Mouse (Mus musculus): ENCODE results near the gene Vegfa. TPM values are rescaled to one million over a fixed set of nuclear protein-coding genes. Genes with fewer than 3 reads are reported as not detected.
A peak's percentile ranks its signal among the peaks of the same experiment; 100 is the strongest.

Gene Vegfa
- total and polyA plus RNA-seq, 2 experiments = 120 to 288 TPM

DNA sequence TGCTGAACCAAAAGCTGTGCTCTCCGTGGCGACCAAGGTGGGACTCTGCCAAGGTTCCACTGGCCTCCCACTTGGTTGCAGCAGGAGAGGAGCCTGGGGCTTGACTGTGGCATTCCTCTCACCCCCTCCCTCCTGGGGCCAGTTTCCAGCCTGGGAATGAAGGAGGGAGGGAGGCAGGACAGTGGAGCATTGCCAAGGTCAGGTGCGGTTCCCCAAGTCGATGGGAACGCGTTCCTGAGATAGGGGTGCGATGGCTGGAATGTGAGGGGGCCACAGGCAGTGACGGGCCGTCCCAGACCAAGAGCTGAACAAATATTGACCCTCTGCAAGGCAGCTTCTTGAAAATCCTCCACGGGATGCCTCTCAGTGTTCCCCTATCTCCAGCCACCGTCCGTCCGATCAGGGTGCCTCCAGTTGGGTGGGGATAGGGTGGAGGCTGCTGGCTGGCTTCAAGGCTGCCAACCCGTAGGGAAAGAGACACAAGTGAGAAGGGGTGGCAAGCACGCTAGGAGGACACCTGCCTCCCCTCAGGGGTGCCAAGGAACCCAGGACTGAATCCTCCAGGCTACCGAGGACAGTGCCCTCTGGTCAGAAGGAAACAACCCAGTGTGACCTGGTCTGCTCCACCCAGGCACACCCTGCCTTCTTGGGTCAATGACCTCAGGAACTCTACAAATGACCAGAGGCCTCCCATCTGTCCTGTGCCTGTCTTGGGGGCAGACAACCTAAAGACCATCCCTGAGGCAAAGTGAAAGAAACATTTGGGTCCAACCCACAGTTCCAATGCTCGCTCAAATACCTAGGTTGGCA is 61.2 kb downstream of the Vegfa start:
- Histone ChIP-seq H3K27ac (replicated peaks; ENCODE audit: insufficient read depth, low read depth, low read length) (no peak overlapping the region), H3K9ac (ENCODE audit: low read depth, low read length) (0 out of 2 replicates have a peak overlapping the region, but pooled peaks have one; percentile 5), H3K27me3 (ENCODE audit: control insufficient read depth, insufficient read depth, low read length) (no peaks in the 10 kb centered on the region), H3K36me3 (ENCODE audit: control insufficient read depth, insufficient read depth, low read length) (no peaks in the 10 kb centered on the region), H3K79me2 (ENCODE audit: control insufficient read depth, insufficient read depth, low read length) (no peaks in the 10 kb centered on the region), H3K4me1 (ENCODE audit: control insufficient read depth, insufficient read depth, low read length) (peaks cover 19% of the 10 kb centered on the region), H3K4me3 (ENCODE audit: insufficient read depth, low read depth, low read length) (no peak overlapping the region)
- 43% methylated on average over 17 of the region's 17 CpGs for WGBS
- DNase-seq (ENCODE audit: extremely low read depth, low read depth, low spot score) = peak; percentile 53
- no peak for TF ChIP-seq CTCF (IDR thresholded peaks at IDR 0.05; ENCODE audit: low read depth, low read length)
- TF ChIP-seq POLR2A (IDR thresholded peaks at IDR 0.05; ENCODE audit: extremely low read depth, insufficient read depth, low read length) = no peak

DNA sequence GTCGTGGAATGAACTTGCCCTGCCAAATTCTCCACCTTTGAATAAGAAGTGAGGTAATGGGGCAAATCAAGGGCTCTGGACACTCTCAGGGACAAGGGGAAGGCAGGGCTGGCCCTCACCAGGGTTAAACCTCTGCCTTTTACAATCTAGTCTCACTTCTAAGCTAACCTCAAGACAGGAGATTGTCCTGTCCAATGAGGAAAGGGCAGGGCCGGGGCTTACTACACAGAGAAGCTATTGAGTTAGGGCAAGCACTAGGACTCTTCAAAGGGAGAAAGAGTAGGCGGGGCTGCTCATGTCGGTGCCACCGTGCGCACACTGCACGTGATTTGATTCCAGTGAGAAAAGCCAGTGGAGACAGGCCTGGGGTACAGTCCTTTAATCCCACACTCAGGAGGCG is 62.6 kb downstream of the Vegfa start:
- peaks cover 19% of the 10 kb centered on the region for H3K4me1 ChIP-seq (ENCODE audit: control insufficient read depth, insufficient read depth, low read length)
- H3K9ac ChIP-seq (ENCODE audit: low read depth, low read length) = no peak overlapping the region
- WGBS = 78% methylated on average over 8 of the region's 8 CpGs
- H3K79me2 ChIP-seq (ENCODE audit: control insufficient read depth, insufficient read depth, low read length) = no peaks in the 10 kb centered on the region
- no peak overlapping the region for H3K4me3 ChIP-seq (ENCODE audit: insufficient read depth, low read depth, low read length)
- no peak overlapping the region for H3K27ac ChIP-seq (replicated peaks; ENCODE audit: insufficient read depth, low read depth, low read length)
- no peaks in the 10 kb centered on the region for H3K27me3 ChIP-seq (ENCODE audit: control insufficient read depth, insufficient read depth, low read length)
- no peaks in the 10 kb centered on the region for H3K36me3 ChIP-seq (ENCODE audit: control insufficient read depth, insufficient read depth, low read length)
- no peak for TF ChIP-seq POLR2A (IDR thresholded peaks at IDR 0.05; ENCODE audit: extremely low read depth, insufficient read depth, low read length)
- TF ChIP-seq CTCF (IDR thresholded peaks at IDR 0.05; ENCODE audit: low read depth, low read length) = no peak
- no peak for DNase-seq (ENCODE audit: extremely low read depth, low read depth, low spot score)

DNA sequence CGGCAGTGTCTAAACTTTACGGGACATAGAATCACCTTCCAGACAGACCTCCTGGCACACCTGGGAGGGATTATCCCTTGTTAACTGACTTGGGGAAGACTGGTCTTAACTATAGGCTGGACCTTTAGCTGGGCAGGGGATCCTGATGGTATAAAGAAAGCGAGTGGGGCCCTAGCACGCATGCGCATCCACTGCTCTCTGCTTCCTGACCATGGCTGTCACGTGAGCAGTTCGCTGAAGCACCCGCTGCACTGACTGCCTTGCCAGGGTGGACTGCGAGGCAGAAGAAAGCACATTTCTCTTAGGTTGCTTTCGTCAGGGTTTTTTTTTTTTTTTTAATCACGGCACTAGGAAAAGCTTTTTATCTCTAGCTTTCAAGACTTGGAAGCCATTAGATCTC is 63.8 kb downstream of the Vegfa start:
- H3K9ac ChIP-seq (ENCODE audit: low read depth, low read length) = no peak overlapping the region
- no peak overlapping the region for H3K4me3 ChIP-seq (ENCODE audit: insufficient read depth, low read depth, low read length)
- H3K79me2 ChIP-seq (ENCODE audit: control insufficient read depth, insufficient read depth, low read length) = no peaks in the 10 kb centered on the region
- no peak overlapping the region for H3K27ac ChIP-seq (replicated peaks; ENCODE audit: insufficient read depth, low read depth, low read length)
- no peaks in the 10 kb centered on the region for H3K36me3 ChIP-seq (ENCODE audit: control insufficient read depth, insufficient read depth, low read length)
- 90% methylated on average over 11 of the region's 11 CpGs for WGBS
- DNase-seq (ENCODE audit: extremely low read depth, low read depth, low spot score) = no peak
- no peaks in the 10 kb centered on the region for H3K27me3 ChIP-seq (ENCODE audit: control insufficient read depth, insufficient read depth, low read length)
- TF ChIP-seq POLR2A (IDR thresholded peaks at IDR 0.05; ENCODE audit: extremely low read depth, insufficient read depth, low read length) (no peak), CTCF (IDR thresholded peaks at IDR 0.05; ENCODE audit: low read depth, low read length) (no peak)
- H3K4me1 ChIP-seq (ENCODE audit: control insufficient read depth, insufficient read depth, low read length) = peaks cover 16% of the 10 kb centered on the region

Other genes with a start within 250 kb of the Vegfa start
- gene Mrps18a, start 78.6 kb upstream of the Vegfa start, total RNA-seq (2014; rRNA removed) = 33.3 and 38.3 TPM in 2 replicates
- 44.6 and 54.8 TPM in 2 replicates for gene Mrps18a, start 78.6 kb upstream of the Vegfa start, polyA plus RNA-seq (2012; rRNA removed)
- 0.83 and 1.3 TPM in 2 replicates for gene Rsph9, start 111.8 kb upstream of the Vegfa start, total RNA-seq (2014; rRNA removed)
- gene Rsph9, start 111.8 kb upstream of the Vegfa start, polyA plus RNA-seq (2012; rRNA removed) = 0.85 and 0.93 TPM in 2 replicates
- gene Mad2l1bp, start 121.2 kb upstream of the Vegfa start, total RNA-seq (2014; rRNA removed) = 3.7 and 5.5 TPM in 2 replicates
- gene Mad2l1bp, start 121.2 kb upstream of the Vegfa start, polyA plus RNA-seq (2012; rRNA removed) = 9.9 and 12.9 TPM in 2 replicates
- 25.3 and 26.4 TPM in 2 replicates for gene Gtpbp2, start 128.7 kb upstream of the Vegfa start, total RNA-seq (2014; rRNA removed)
- 35.8 and 63.0 TPM in 2 replicates for gene Gtpbp2, start 128.7 kb upstream of the Vegfa start, polyA plus RNA-seq (2012; rRNA removed)
- 4.3 and 5.3 TPM in 2 replicates for gene Polh, start 170.3 kb upstream of the Vegfa start, total RNA-seq (2014; rRNA removed)
- gene Polh, start 170.3 kb upstream of the Vegfa start, polyA plus RNA-seq (2012; rRNA removed) = 2.1 and 2.4 TPM in 2 replicates
- 9.9 and 11.3 TPM in 2 replicates for gene Xpo5, start 170.4 kb upstream of the Vegfa start, total RNA-seq (2014; rRNA removed)
- 7.4 and 10.8 TPM in 2 replicates for gene Xpo5, start 170.4 kb upstream of the Vegfa start, polyA plus RNA-seq (2012; rRNA removed)
- gene Polr1c, start 215.7 kb upstream of the Vegfa start, total RNA-seq (2014; rRNA removed) = 31.6 and 34.4 TPM in 2 replicates
- 25.2 and 25.3 TPM in 2 replicates for gene Polr1c, start 215.7 kb upstream of the Vegfa start, polyA plus RNA-seq (2012; rRNA removed)
- 24.6 and 25.5 TPM in 2 replicates for gene Yipf3, start 215.7 kb upstream of the Vegfa start, total RNA-seq (2014; rRNA removed)
- gene Yipf3, start 215.7 kb upstream of the Vegfa start, polyA plus RNA-seq (2012; rRNA removed) = 229 and 271 TPM in 2 replicates
- gene Lrrc73, start 221.2 kb upstream of the Vegfa start, total RNA-seq (2014; rRNA removed) = not detected in 2 replicates
- gene Lrrc73, start 221.2 kb upstream of the Vegfa start, polyA plus RNA-seq (2012; rRNA removed) = 0.09 and 0.16 TPM in 2 replicates

All from liver, adult 2 months (tissue).